ENCODE assay signal across 13 mouse cellular contexts in genomic region chr1:11573462-11573861, GRCm38 (mm10).
A peak's percentile ranks its signal among the peaks of the same experiment; 100 is the strongest.
DNase-seq lines count a peak whose midpoint lies in the region.
"Had no signal": no experiment of that assay in that cellular context is flagged by ENCODE, and none has a peak within 500 bp of the region (broad histone marks: within the 10 kb centered on the region; RNA-seq: fewer than 3 reads in every experiment).

No protein-coding gene starts in this region.

- peak; percentile 36 to 72 for DNase-seq in layer of hippocampus, adult 18-20 months (ENCODE audit: low spot score in 2 of 2)
- DNase-seq in layer of hippocampus, postnatal 10 days (ENCODE audit: low spot score in 2 of 2), result no peak
- peak; percentile 26 to 36 for DNase-seq in left cerebral cortex, adult 18-20 months (ENCODE audit: low spot score in 2 of 2)
- DNase-seq in left cerebral cortex, postnatal 10 days (ENCODE audit: extremely low spot score in 1 of 2, low spot score in 2 of 2), result no peak
- peak; percentile 71 for DNase-seq in layer of hippocampus, adult 9-11 months
- DNase-seq in left cerebral cortex, postnatal 36 days (ENCODE audit: low spot score in 2 of 2), result peak; percentile 18 to 31
- no peak for DNase-seq in cerebellum, postnatal 36 days
- DNase-seq: adrenal gland, adult 2 months; adrenal gland, postnatal 36 days; cerebellum, adult 11 months; cerebellum, adult 8-10 months; gastrocnemius, adult 2 months; gastrocnemius, postnatal 25 days had no signal

- intact Hi-C loops in left cerebral cortex, postnatal 10 days (cut with DNase I), result no loop called here
- intact Hi-C loops in left cerebral cortex, postnatal 36 days (cut with DNase I), result no loop called here

Comparison
In these comparisons a context has a peak if more than half of its experiments do, and no peak if none do; other contexts are left out.
1. DNase-seq: peak in layer of hippocampus, adult 18-20 months (2 of 2), left cerebral cortex, adult 18-20 months (2 of 2), layer of hippocampus, adult 9-11 months (single experiment) and left cerebral cortex, postnatal 36 days (2 of 2); none in layer of hippocampus, postnatal 10 days (0 of 2), left cerebral cortex, postnatal 10 days (0 of 2) and cerebellum, postnatal 36 days (0 of 2).